Mouse (Mus musculus) liver, adult (tissue): ENCODE results near the gene Rtbdn.

Experiments
- GATA4 ChIP-seq: IDR thresholded peaks from 2 replicates; pipeline ENCODE4 v1.6.1; 2014; ENCODE audit warnings: mild to moderate bottlenecking, low read length; ENCODE audit not compliant: insufficient replicate concordance

Rtbdn gene

GRCm38 (mm10) chr8:84981644-84982498, 35.1 kb downstream of the Rtbdn start:
- TF ChIP-seq GATA4 = no peak

GRCm38 (mm10) chr8:84982499-84983011, 35.8 kb downstream of the Rtbdn start:
- no peak for TF ChIP-seq GATA4

- TF ChIP-seq GATA4 = no peak
Observed at GRCm38 (mm10) chr8:84984294-84985048, 37.7 kb downstream of the Rtbdn start.

- TF ChIP-seq GATA4 = no peak
Observed at GRCm38 (mm10) chr8:84985049-84985683, 38.4 kb downstream of the Rtbdn start.

- no peak for TF ChIP-seq GATA4
Observed at GRCm38 (mm10) chr8:84985684-84986378, 39.0 kb downstream of the Rtbdn start.

GRCm38 (mm10) chr8:84986379-84986945, 39.7 kb downstream of the Rtbdn start:
- no peak for TF ChIP-seq GATA4

- TF ChIP-seq GATA4 = no peak
Observed at GRCm38 (mm10) chr8:84987388-84987787, 40.6 kb downstream of the Rtbdn start.

- TF ChIP-seq GATA4 = no peak
Observed at GRCm38 (mm10) chr8:84987903-84988302, 41.1 kb downstream of the Rtbdn start.

GRCm38 (mm10) chr8:84989311-84989731, 42.5 kb downstream of the Rtbdn start:
- no peak for TF ChIP-seq GATA4

GRCm38 (mm10) chr8:84989810-84990209, 43.0 kb downstream of the Rtbdn start:
- TF ChIP-seq GATA4 = no peak

GRCm38 (mm10) chr8:84990349-84990748, 43.6 kb downstream of the Rtbdn start, which contains the start of gene Hook2:
TSS of gene Hook2 (plus strand) at chr8:84990603.
- TF ChIP-seq GATA4 = no peak

- TF ChIP-seq GATA4 = no peak
Observed at GRCm38 (mm10) chr8:84990836-84991235, 44.0 kb downstream of the Rtbdn start.

GRCm38 (mm10) chr8:84994375-84994774, 47.6 kb downstream of the Rtbdn start:
- TF ChIP-seq GATA4 = no peak

- no peak for TF ChIP-seq GATA4
Observed at GRCm38 (mm10) chr8:84995680-84996079, 48.9 kb downstream of the Rtbdn start.

GRCm38 (mm10) chr8:84996978-84997377, 50.2 kb downstream of the Rtbdn start:
- no peak for TF ChIP-seq GATA4
